Mouse (Mus musculus) bone marrow, adult 2 months (tissue): ENCODE measurements around the gene Ank2. TPM values are rescaled to one million over a fixed set of nuclear protein-coding genes. Genes with fewer than 3 reads are reported as not detected.
"Not testable (repeated sequence)": the region's sequence is repeated elsewhere in the genome, so short reads cannot be mapped to it uniquely, and the experiment has no call there.

Experiments
- H3K27ac ChIP-seq: fragments of 200-500 bp; 2 replicates; pipeline ENCODE4 v1.5.1; 2012; ENCODE audit warnings: low read depth, mild to moderate bottlenecking, control low read depth, inconsistent platforms, low read length; ENCODE audit not compliant: control insufficient read depth, poor library complexity, insufficient read depth
- H3K4me1 ChIP-seq: fragments of 200-500 bp; 2 replicates; pipeline ENCODE4 v1.6.1; 2011; ENCODE audit warnings: low read length; ENCODE audit not compliant: control insufficient read depth, insufficient read depth
- H3K4me3 ChIP-seq: fragments of 200-500 bp; replicated peaks from 2 replicates; pipeline ENCODE3; 2011; ENCODE audit warnings: mild to moderate bottlenecking, low read depth, low read length, control low read depth; ENCODE audit not compliant: control insufficient read depth
- CTCF ChIP-seq: fragments of 200-500 bp; IDR thresholded peaks from 2 replicates; pipeline ENCODE4 v1.5.1; 2011; ENCODE audit warnings: low read length, control low read depth; ENCODE audit not compliant: control insufficient read depth, insufficient read depth
- POLR2A ChIP-seq: fragments of 200-500 bp; IDR thresholded peaks from 2 replicates; pipeline ENCODE4 v1.6.1; 2011; ENCODE audit warnings: low read depth, mild to moderate bottlenecking, control low read depth, low read length, borderline replicate concordance; ENCODE audit not compliant: control insufficient read depth
- WGBS: fragments of 180-500 bp; shearing (Covaris S2); methylation state at CpG from one replicate; pipeline ENCODE4 v1.1.7; 2018; 5-methylcytosine and 5-hydroxymethylcytosine counted together
- polyA plus RNA-seq: library from polyadenylated mRNA; stranded (reverse); fragments of >200 nt; gene quantifications from 2 replicates; pipeline ENCODE4 v1.2.4, GENCODE M21; 2011; ENCODE audit warnings: low replicate concordance; ENCODE audit not compliant: missing spikeins, insufficient read depth, insufficient read length

Ank2 gene
- polyA plus RNA-seq, 1 experiment, result 5.5 TPM

GRCm38 (mm10) chr3:127429866-127430265, 69.3 kb downstream of the Ank2 start:
- 42% methylated on average over 13 of the region's 13 CpGs for WGBS
- no peak overlapping the region for H3K4me3 ChIP-seq
- no peak overlapping the region for H3K27ac ChIP-seq
- H3K4me1 ChIP-seq, result no peaks in the 10 kb centered on the region
- TF ChIP-seq CTCF, result no peak
- no peak for TF ChIP-seq POLR2A

- WGBS, result 84% methylated on average over 3 of the region's 3 CpGs
- TF ChIP-seq POLR2A (no peak), CTCF (no peak)
- no peak overlapping the region for H3K4me3 ChIP-seq
- H3K27ac ChIP-seq, result no peak overlapping the region
- no peaks in the 10 kb centered on the region for H3K4me1 ChIP-seq
Observed at GRCm38 (mm10) chr3:127428527-127428926, 70.6 kb downstream of the Ank2 start.

- WGBS, result 84% methylated on average over 4 of the region's 4 CpGs
- Histone ChIP-seq H3K4me3 (no peak overlapping the region), H3K4me1 (no peaks in the 10 kb centered on the region), H3K27ac (no peak overlapping the region)
- TF ChIP-seq CTCF, result no peak
- no peak for TF ChIP-seq POLR2A
Observed at GRCm38 (mm10) chr3:127416950-127417349, 82.2 kb downstream of the Ank2 start.

GRCm38 (mm10) chr3:127414438-127414837, 84.7 kb downstream of the Ank2 start:
- Histone ChIP-seq H3K4me3 (no peak overlapping the region), H3K4me1 (no peaks in the 10 kb centered on the region), H3K27ac (no peak overlapping the region)
- TF ChIP-seq POLR2A, result no peak
- 54% methylated on average over 1 of the region's 1 CpGs for WGBS

GRCm38 (mm10) chr3:127408684-127409550, 90.2 kb downstream of the Ank2 start:
- no peak overlapping the region for H3K4me3 ChIP-seq
- no peak overlapping the region for H3K27ac ChIP-seq
- WGBS, result 22% methylated on average over 23 of the region's 23 CpGs
- no peaks in the 10 kb centered on the region; the same call in 1 of the 2 replicates for H3K4me1 ChIP-seq
- TF ChIP-seq POLR2A, result no peak

GRCm38 (mm10) chr3:127407868-127408574, 91.1 kb downstream of the Ank2 start:
- no peak overlapping the region for H3K27ac ChIP-seq
- TF ChIP-seq CTCF (no peak), POLR2A (no peak)
- WGBS, result 28% methylated on average over 9 of the region's 9 CpGs
- no peak overlapping the region for H3K4me3 ChIP-seq
- no peaks in the 10 kb centered on the region; the same call in 1 of the 2 replicates for H3K4me1 ChIP-seq

- no peak for TF ChIP-seq POLR2A
- TF ChIP-seq CTCF, result no peak
- H3K27ac ChIP-seq, result no peak overlapping the region; the same call in 1 of the 2 replicates
- no peak overlapping the region for H3K4me3 ChIP-seq
- H3K4me1 ChIP-seq, result no peaks in the 10 kb centered on the region; the same call in 1 of the 2 replicates
- 72% methylated on average over 4 of the region's 4 CpGs for WGBS
Observed at GRCm38 (mm10) chr3:127406883-127407282, 92.3 kb downstream of the Ank2 start.

- Histone ChIP-seq H3K4me3 (no peak overlapping the region), H3K4me1 (no peaks in the 10 kb centered on the region; the same call in 1 of the 2 replicates), H3K27ac (no peak overlapping the region)
- TF ChIP-seq POLR2A, result no peak
- TF ChIP-seq CTCF, result no peak
- 68% methylated on average over 3 of the region's 3 CpGs for WGBS
Observed at GRCm38 (mm10) chr3:127404371-127404770, 94.8 kb downstream of the Ank2 start.

- H3K4me3 ChIP-seq, result no peak overlapping the region
- 79% methylated on average over 5 of the region's 5 CpGs for WGBS
- TF ChIP-seq CTCF (no peak), POLR2A (no peak)
- no peaks in the 10 kb centered on the region for H3K4me1 ChIP-seq
- no peak overlapping the region for H3K27ac ChIP-seq
Observed at GRCm38 (mm10) chr3:127400976-127401375, 98.2 kb downstream of the Ank2 start.

- not testable (repeated sequence) for H3K27ac ChIP-seq, H3K4me3 ChIP-seq, H3K4me1 ChIP-seq
- 80% methylated on average over 3 of the region's 3 CpGs for WGBS
Observed at GRCm38 (mm10) chr3:127400468-127400867, 98.7 kb downstream of the Ank2 start.
